Mouse (Mus musculus): ENCODE measurements around the gene Hist1h2ah. TPM values are rescaled to one million over a fixed set of nuclear protein-coding genes. Genes with fewer than 3 reads are reported as not detected.

Gene Hist1h2ah
- polyA plus RNA-seq, 1 experiment from 2014 or later, result not detected

GRCm38 (mm10) chr13:22006334-22007120, 28.8 kb downstream of the Hist1h2ah start:
- H3K27me3 ChIP-seq, result peaks cover 96% of the 10 kb centered on the region
- no peaks in the 10 kb centered on the region for H3K9me3 ChIP-seq (replicated peaks)
- H3K27ac ChIP-seq, result no peak overlapping the region; the same call in 1 of the 2 replicates
- peak overlapping the region; percentile 64 for H3K4me3 ChIP-seq
- WGBS, result under 1% methylated on average over 38 of the region's 38 CpGs
- peak overlapping the region; percentile 93 for H3K4me2 ChIP-seq
- peak; percentile 66 for ATAC-seq (replicated peaks; ENCODE audit: insufficient number of reproducible peaks, insufficient read depth, low FRiP score, low read depth)
- H3K36me3 ChIP-seq, result no peaks in the 10 kb centered on the region
- H3K4me1 ChIP-seq (replicated peaks), result peaks cover 19% of the 10 kb centered on the region
- H3K9ac ChIP-seq, result peak overlapping the region; percentile 53

- H3K4me3 ChIP-seq, result peak overlapping the region; percentile 64
- H3K9me3 ChIP-seq (replicated peaks), result no peaks in the 10 kb centered on the region
- peak overlapping the region; percentile 53 for H3K9ac ChIP-seq
- no peak overlapping the region for H3K27ac ChIP-seq
- H3K36me3 ChIP-seq, result no peaks in the 10 kb centered on the region
- peaks cover 99% of the 10 kb centered on the region for H3K27me3 ChIP-seq
- ATAC-seq (replicated peaks; ENCODE audit: insufficient number of reproducible peaks, insufficient read depth, low FRiP score, low read depth), result peak; percentile 60
- peak overlapping the region; percentile 93 for H3K4me2 ChIP-seq
- peaks cover 19% of the 10 kb centered on the region for H3K4me1 ChIP-seq (replicated peaks)
- WGBS, result under 1% methylated on average over 45 of the region's 45 CpGs
These were observed 29.6 kb downstream of the Hist1h2ah start for GRCm38 (mm10) chr13:22005605-22006333.

GRCm38 (mm10) chr13:22001823-22002222, 33.5 kb downstream of the Hist1h2ah start:
- Histone ChIP-seq H3K9me3 (replicated peaks) (no peaks in the 10 kb centered on the region), H3K27me3 (peaks cover 99% of the 10 kb centered on the region), H3K4me3 (no peak overlapping the region), H3K4me1 (replicated peaks) (peaks cover 22% of the 10 kb centered on the region), H3K4me2 (no peak overlapping the region), H3K9ac (no peak overlapping the region), H3K36me3 (no peaks in the 10 kb centered on the region), H3K27ac (no peak overlapping the region)
- ATAC-seq (replicated peaks; ENCODE audit: insufficient number of reproducible peaks, insufficient read depth, low FRiP score, low read depth), result no peak
- WGBS, result 21% methylated on average over 5 of the region's 5 CpGs

GRCm38 (mm10) chr13:22001346-22001745, 34.0 kb downstream of the Hist1h2ah start:
- no peak overlapping the region for H3K4me2 ChIP-seq
- no peaks in the 10 kb centered on the region for H3K9me3 ChIP-seq (replicated peaks)
- H3K27me3 ChIP-seq, result peaks cover 98% of the 10 kb centered on the region
- H3K27ac ChIP-seq, result no peak overlapping the region
- WGBS, result 53% methylated on average over 2 of the region's 2 CpGs
- H3K4me1 ChIP-seq (replicated peaks), result peaks cover 18% of the 10 kb centered on the region
- H3K4me3 ChIP-seq, result no peak overlapping the region
- H3K9ac ChIP-seq, result no peak overlapping the region
- ATAC-seq (replicated peaks; ENCODE audit: insufficient number of reproducible peaks, insufficient read depth, low FRiP score, low read depth), result no peak
- no peaks in the 10 kb centered on the region for H3K36me3 ChIP-seq

GRCm38 (mm10) chr13:21999147-21999546, 36.2 kb downstream of the Hist1h2ah start:
- peaks cover 85% of the 10 kb centered on the region for H3K27me3 ChIP-seq
- H3K4me1 ChIP-seq (replicated peaks), result peaks cover 19% of the 10 kb centered on the region
- ATAC-seq (replicated peaks; ENCODE audit: insufficient number of reproducible peaks, insufficient read depth, low FRiP score, low read depth), result no peak
- 41% methylated on average over 4 of the region's 4 CpGs for WGBS
- H3K9ac ChIP-seq, result no peak overlapping the region
- H3K27ac ChIP-seq, result no peak overlapping the region
- H3K4me2 ChIP-seq, result no peak overlapping the region
- H3K9me3 ChIP-seq (replicated peaks), result no peaks in the 10 kb centered on the region
- H3K4me3 ChIP-seq, result no peak overlapping the region
- no peaks in the 10 kb centered on the region for H3K36me3 ChIP-seq

- no peak for ATAC-seq (replicated peaks; ENCODE audit: insufficient number of reproducible peaks, insufficient read depth, low FRiP score, low read depth)
- Histone ChIP-seq H3K27ac (no peak overlapping the region), H3K9me3 (replicated peaks) (no peaks in the 10 kb centered on the region)
These were observed 37.0 kb downstream of the Hist1h2ah start for GRCm38 (mm10) chr13:21998412-21998811.

GRCm38 (mm10) chr13:21997821-21998220, 37.5 kb downstream of the Hist1h2ah start:
- peak overlapping the region; percentile 35; the same call in 1 of the 2 replicates for H3K4me3 ChIP-seq
- no peak overlapping the region for H3K9ac ChIP-seq
- H3K36me3 ChIP-seq, result no peaks in the 10 kb centered on the region
- 12% methylated on average over 4 of the region's 4 CpGs for WGBS
- H3K27me3 ChIP-seq, result peaks cover 78% of the 10 kb centered on the region
- H3K27ac ChIP-seq, result no peak overlapping the region
- no peaks in the 10 kb centered on the region for H3K9me3 ChIP-seq (replicated peaks)
- H3K4me2 ChIP-seq, result peak overlapping the region; percentile 62; the same call in 1 of the 2 replicates
- peaks cover 19% of the 10 kb centered on the region for H3K4me1 ChIP-seq (replicated peaks)
- ATAC-seq (replicated peaks; ENCODE audit: insufficient number of reproducible peaks, insufficient read depth, low FRiP score, low read depth), result no peak

More at GRCm38 (mm10) chr13:21998412-21998811, 37.0 kb downstream of the Hist1h2ah start:
- WGBS, result 42% methylated on average over 3 of the region's 3 CpGs
- Histone ChIP-seq H3K4me1 (replicated peaks) (peaks cover 19% of the 10 kb centered on the region), H3K4me2 (no peak overlapping the region), H3K9ac (no peak overlapping the region), H3K36me3 (no peaks in the 10 kb centered on the region), H3K4me3 (no peak overlapping the region), H3K27me3 (peaks cover 81% of the 10 kb centered on the region)

GRCm38 (mm10) chr13:21997201-21997820, 38.1 kb downstream of the Hist1h2ah start:
- H3K36me3 ChIP-seq, result no peaks in the 10 kb centered on the region
- 4% methylated on average over 21 of the region's 21 CpGs for WGBS
- H3K27ac ChIP-seq, result no peak overlapping the region
- H3K4me3 ChIP-seq, result peak overlapping the region; percentile 35
- ATAC-seq (replicated peaks; ENCODE audit: insufficient number of reproducible peaks, insufficient read depth, low FRiP score, low read depth), result no peak
- H3K9me3 ChIP-seq (replicated peaks), result no peaks in the 10 kb centered on the region
- peaks cover 75% of the 10 kb centered on the region for H3K27me3 ChIP-seq
- H3K4me1 ChIP-seq (replicated peaks), result peaks cover 19% of the 10 kb centered on the region
- no peak overlapping the region for H3K9ac ChIP-seq
- peak overlapping the region; percentile 62 for H3K4me2 ChIP-seq

- Histone ChIP-seq H3K4me3 (peak overlapping the region; percentile 35), H3K4me1 (replicated peaks) (peaks cover 19% of the 10 kb centered on the region), H3K36me3 (no peaks in the 10 kb centered on the region), H3K27ac (no peak overlapping the region), H3K27me3 (peaks cover 70% of the 10 kb centered on the region), H3K9ac (no peak overlapping the region), H3K4me2 (peak overlapping the region; percentile 62), H3K9me3 (replicated peaks) (no peaks in the 10 kb centered on the region)
- no peak for ATAC-seq (replicated peaks; ENCODE audit: insufficient number of reproducible peaks, insufficient read depth, low FRiP score, low read depth)
- 2% methylated on average over 13 of the region's 13 CpGs for whole genome bisulfite sequencing
These were observed 38.6 kb downstream of the Hist1h2ah start for GRCm38 (mm10) chr13:21996840-21997185.

- Histone ChIP-seq H3K4me3 (peak overlapping the region; percentile 50), H3K4me2 (peak overlapping the region; percentile 62), H3K9ac (no peak overlapping the region), H3K27ac (no peak overlapping the region), H3K27me3 (peaks cover 65% of the 10 kb centered on the region), H3K4me1 (replicated peaks) (peaks cover 19% of the 10 kb centered on the region), H3K9me3 (replicated peaks) (no peaks in the 10 kb centered on the region), H3K36me3 (no peaks in the 10 kb centered on the region)
- no peak for ATAC-seq (replicated peaks; ENCODE audit: insufficient number of reproducible peaks, insufficient read depth, low FRiP score, low read depth)
- 3% methylated on average over 12 of the region's 12 CpGs for WGBS
These were observed 39.1 kb downstream of the Hist1h2ah start for GRCm38 (mm10) chr13:21996101-21996839.
